Mouse (Mus musculus) thymus, adult 2 months (tissue): ENCODE measurements around the gene Ccdc88c. TPM values are rescaled to one million over a fixed set of nuclear protein-coding genes. Genes with fewer than 3 reads are reported as not detected.

Experiments used
- DNase-seq: peaks from one replicate; pipeline ENCODE4 v3.0.0; 2021
- H3K27ac ChIP-seq: fragments of 200-500 bp; 2 replicates; pipeline ENCODE4 v1.5.1; 2012; ENCODE audit warnings: low read length, control low read depth; ENCODE audit not compliant: control insufficient read depth, insufficient read depth
- H3K27me3 ChIP-seq: fragments of 200-500 bp; 2 replicates; pipeline ENCODE4 v1.6.1; 2012; ENCODE audit warnings: mild to moderate bottlenecking, low read length, moderate library complexity, mixed read lengths; ENCODE audit not compliant: control insufficient read depth, insufficient read depth
- H3K36me3 ChIP-seq: fragments of 200-500 bp; 2 replicates; pipeline ENCODE4 v1.6.1; 2012; ENCODE audit warnings: mild to moderate bottlenecking, low read length, moderate library complexity; ENCODE audit not compliant: control insufficient read depth, insufficient read depth
- H3K4me1 ChIP-seq: fragments of 200-500 bp; replicated peaks from 2 replicates; pipeline ENCODE4 v1.6.1; 2012; ENCODE audit warnings: low read length; ENCODE audit not compliant: control insufficient read depth, insufficient read depth
- H3K4me3 ChIP-seq: fragments of 200-500 bp; 2 replicates; pipeline ENCODE4 v1.5.1; 2012; ENCODE audit warnings: mild to moderate bottlenecking, low read length, control low read depth, moderate library complexity; ENCODE audit not compliant: control insufficient read depth, insufficient read depth
- CTCF ChIP-seq: fragments of 200-500 bp; IDR thresholded peaks from 2 replicates; pipeline ENCODE4 v1.5.1; 2012; ENCODE audit warnings: mild to moderate bottlenecking, control low read depth, low read length, moderate library complexity, borderline replicate concordance; ENCODE audit not compliant: control insufficient read depth, poor library complexity, insufficient read depth; ENCODE audit errors: extremely low read depth
- POLR2A ChIP-seq: fragments of 200-500 bp; IDR thresholded peaks from 2 replicates; pipeline ENCODE4 v1.6.1; 2012; ENCODE audit warnings: mild to moderate bottlenecking, low read length, control low read depth, moderate library complexity; ENCODE audit not compliant: control insufficient read depth, poor library complexity, insufficient read depth; ENCODE audit errors: extremely low read depth
- WGBS: fragments of 180-500 bp; shearing (Covaris S2); methylation state at CpG from one replicate; pipeline ENCODE4 v1.1.7; 2018; 5-methylcytosine and 5-hydroxymethylcytosine counted together
- polyA plus RNA-seq: library from polyadenylated mRNA; depleted of rRNA; stranded (reverse); fragments of >200 nt; gene quantifications from 2 replicates; pipeline ENCODE4 v1.2.3, GENCODE M21; 2012

The Ccdc88c gene
- polyA plus RNA-seq, 1 experiment, result 75.0 TPM

GRCm38 (mm10) chr12:100890548-100890947 lies 138.3 kb downstream of the Ccdc88c start:
- H3K36me3 ChIP-seq, result no peaks in the 10 kb centered on the region
- no peak for DNase-seq
- H3K4me3 ChIP-seq, result no peak overlapping the region

GRCm38 (mm10) chr12:100887801-100888258 lies 141.0 kb downstream of the Ccdc88c start:
- no peak overlapping the region for H3K4me3 ChIP-seq
- no peaks in the 10 kb centered on the region for H3K27me3 ChIP-seq
- peak; percentile 50 for DNase-seq
- no peaks in the 10 kb centered on the region for H3K36me3 ChIP-seq
- peak overlapping the region; percentile 32; the same call in 1 of the 2 replicates for H3K27ac ChIP-seq
- 4% methylated on average over 12 of the region's 12 CpGs for WGBS
- TF ChIP-seq CTCF (no peak), POLR2A (no peak)
- H3K4me1 ChIP-seq, result peaks cover 27% of the 10 kb centered on the region

More at GRCm38 (mm10) chr12:100890548-100890947, 138.3 kb downstream of the Ccdc88c start:
- Histone ChIP-seq H3K4me1 (peaks cover 32% of the 10 kb centered on the region), H3K27me3 (no peaks in the 10 kb centered on the region), H3K27ac (peak overlapping the region; percentile 2; the same call in 1 of the 2 replicates)
- TF ChIP-seq CTCF (no peak), POLR2A (no peak)
- 3% methylated on average over 3 of the region's 3 CpGs for WGBS

- H3K4me3 ChIP-seq, result no peak overlapping the region
- TF ChIP-seq POLR2A (no peak), CTCF (no peak)
- no peaks in the 10 kb centered on the region for H3K36me3 ChIP-seq
- no peaks in the 10 kb centered on the region for H3K27me3 ChIP-seq
- DNase-seq, result no peak
- 84% methylated on average over 4 of the region's 4 CpGs for WGBS
- H3K27ac ChIP-seq, result no peak overlapping the region
- peaks cover 27% of the 10 kb centered on the region for H3K4me1 ChIP-seq
Measured at GRCm38 (mm10) chr12:100886877-100887276, 142.0 kb downstream of the Ccdc88c start.

GRCm38 (mm10) chr12:100885585-100885984 lies 143.3 kb downstream of the Ccdc88c start:
- no peak for DNase-seq
- 90% methylated on average over 3 of the region's 3 CpGs for WGBS
- Histone ChIP-seq H3K36me3 (no peaks in the 10 kb centered on the region), H3K27me3 (no peaks in the 10 kb centered on the region), H3K4me3 (no peak overlapping the region), H3K4me1 (peaks cover 17% of the 10 kb centered on the region), H3K27ac (no peak overlapping the region)
- no peak for TF ChIP-seq POLR2A
- no peak for TF ChIP-seq CTCF

GRCm38 (mm10) chr12:100883168-100883567 lies 145.7 kb downstream of the Ccdc88c start:
- 32% methylated on average over 7 of the region's 7 CpGs for WGBS
- no peak for TF ChIP-seq POLR2A
- TF ChIP-seq CTCF, result no peak
- DNase-seq, result no peak
- Histone ChIP-seq H3K4me3 (no peak overlapping the region), H3K4me1 (peaks cover 8% of the 10 kb centered on the region), H3K36me3 (no peaks in the 10 kb centered on the region), H3K27me3 (no peaks in the 10 kb centered on the region), H3K27ac (no peak overlapping the region)

GRCm38 (mm10) chr12:100878556-100878955 lies 150.3 kb downstream of the Ccdc88c start:
- Histone ChIP-seq H3K4me1 (peaks cover 4% of the 10 kb centered on the region), H3K27ac (no peak overlapping the region), H3K27me3 (no peaks in the 10 kb centered on the region), H3K4me3 (no peak overlapping the region), H3K36me3 (no peaks in the 10 kb centered on the region)
- no peak for TF ChIP-seq CTCF
- no peak for TF ChIP-seq POLR2A
- DNase-seq, result no peak
- 59% methylated on average over 16 of the region's 16 CpGs for WGBS

GRCm38 (mm10) chr12:100877936-100878335 lies 150.9 kb downstream of the Ccdc88c start:
- no peak for DNase-seq
- TF ChIP-seq CTCF, result no peak
- TF ChIP-seq POLR2A, result no peak
- peaks cover 3% of the 10 kb centered on the region for H3K4me1 ChIP-seq
- no peak overlapping the region for H3K27ac ChIP-seq
- H3K27me3 ChIP-seq, result no peaks in the 10 kb centered on the region
- 46% methylated on average over 6 of the region's 6 CpGs for WGBS
- no peaks in the 10 kb centered on the region for H3K36me3 ChIP-seq
- no peak overlapping the region for H3K4me3 ChIP-seq
